Mouse (Mus musculus) brain, embryonic 18.5 days (tissue): Measurements from ENCODE around the gene Luc7l3.

ENCODE experiments used
- DNase-seq: peaks from one replicate; pipeline ENCODE4 v3.0.0-alpha.2; 2012; ENCODE audit warnings: low read depth, low spot score

Luc7l3 gene

GRCm38 (mm10) chr11:94338347-94338746, 16.6 kb upstream of the Luc7l3 start:
- DNase-seq, result no peak

GRCm38 (mm10) chr11:94336551-94336950, 14.8 kb upstream of the Luc7l3 start:
- DNase-seq, result no peak

GRCm38 (mm10) chr11:94334386-94334968, 12.7 kb upstream of the Luc7l3 start:
- DNase-seq, result no peak

GRCm38 (mm10) chr11:94332726-94333125, 10.9 kb upstream of the Luc7l3 start:
- DNase-seq, result no peak

- DNase-seq, result no peak
These were observed 8.4 kb upstream of the Luc7l3 start for GRCm38 (mm10) chr11:94330211-94330610.

- DNase-seq, result no peak
These were observed 7.6 kb upstream of the Luc7l3 start for GRCm38 (mm10) chr11:94329270-94329891.

GRCm38 (mm10) chr11:94328644-94329025, 6.8 kb upstream of the Luc7l3 start:
- no peak for DNase-seq

- peak; percentile 88 for DNase-seq
These were observed 6.2 kb upstream of the Luc7l3 start, which contains the start of gene Ankrd40 for GRCm38 (mm10) chr11:94327693-94328643. TSS of gene Ankrd40 (plus strand) at chr11:94328001.

GRCm38 (mm10) chr11:94326961-94327411, 5.2 kb upstream of the Luc7l3 start:
- DNase-seq, result no peak

GRCm38 (mm10) chr11:94324618-94325017, 2.8 kb upstream of the Luc7l3 start:
- DNase-seq, result no peak

- no peak for DNase-seq
These were observed 1.6 kb upstream of the Luc7l3 start for GRCm38 (mm10) chr11:94323271-94323925.

GRCm38 (mm10) chr11:94322636-94323035, 848 bp upstream of the Luc7l3 start:
- no peak for DNase-seq

- DNase-seq, result no peak
These were observed 538 bp downstream of the Luc7l3 start for GRCm38 (mm10) chr11:94320969-94321930.

GRCm38 (mm10) chr11:94318056-94318455, 3.7 kb downstream of the Luc7l3 start:
- no peak for DNase-seq

GRCm38 (mm10) chr11:94317515-94317914, 4.3 kb downstream of the Luc7l3 start:
- DNase-seq, result no peak

GRCm38 (mm10) chr11:94317014-94317413, 4.8 kb downstream of the Luc7l3 start:
- no peak for DNase-seq

- DNase-seq, result no peak
These were observed 5.3 kb downstream of the Luc7l3 start for GRCm38 (mm10) chr11:94316528-94316927.

- no peak for DNase-seq
These were observed 6.5 kb downstream of the Luc7l3 start for GRCm38 (mm10) chr11:94315308-94315707.

GRCm38 (mm10) chr11:94314098-94314652, 7.6 kb downstream of the Luc7l3 start:
- DNase-seq, result no peak

- no peak for DNase-seq
These were observed 9.1 kb downstream of the Luc7l3 start for GRCm38 (mm10) chr11:94312733-94313132.
